Comparison of ENCODE assay signal across 12 mouse cellular contexts in the genomic region with DNA sequence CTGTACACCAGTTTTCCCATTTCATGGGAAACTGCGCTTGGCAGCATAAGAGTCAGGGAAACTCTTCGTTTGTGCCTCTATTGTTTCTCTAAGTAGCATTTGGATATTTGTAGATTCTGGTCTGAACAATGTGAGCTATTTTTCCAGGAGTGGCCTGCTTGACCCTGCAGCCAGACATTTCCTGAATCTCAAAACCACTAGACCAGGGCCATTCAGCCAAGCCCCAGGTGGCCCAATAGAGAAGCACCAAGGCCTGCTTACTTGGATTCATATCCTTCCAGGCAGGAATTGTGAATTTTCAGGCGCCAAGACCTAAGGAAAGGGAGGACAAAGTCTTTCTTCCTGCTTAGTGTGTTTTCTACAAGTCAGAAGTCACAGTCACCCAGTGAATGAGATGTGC.
DNase-seq lines count a peak whose midpoint lies in the region.
"Had no signal": no experiment of that assay in that cellular context is flagged by ENCODE, and none has a peak within 500 bp of the region (broad histone marks: within the 10 kb centered on the region; RNA-seq: fewer than 3 reads in every experiment).

No protein-coding gene starts in this region.

- intact Hi-C loops in gastrocnemius, postnatal 14 days (cut with DNase I; ENCODE audit: low total_unique reads) = no loop called here

- DNase-seq in gastrocnemius, postnatal 14 days = peak; percentile 3
- DNase-seq in gastrocnemius, postnatal 4 days (ENCODE audit: low spot score in 2 of 2) = no peak
- peak; percentile 4 for DNase-seq in R1 (ENCODE audit: low read depth, low spot score)
- DNase-seq in heart, adult 8-10 months (ENCODE audit: low spot score) = peak; percentile 71
- DNase-seq in kidney, adult 9 months = peak; percentile 11
- DNase-seq in spleen, postnatal 10 days (ENCODE audit: low spot score in 2 of 2) = no peak
- DNase-seq in B cell, adult 2 months = no peak
- DNase-seq in frontal cortex, postnatal 14 days (ENCODE audit: low spot score in 2 of 2) = no peak
- DNase-seq: cerebellum, adult 11-12 months; liver; lung, postnatal 14 days; right cerebral cortex, postnatal 4 days had no signal

Comparison
In these comparisons a context has a peak if more than half of its experiments do, and no peak if none do; other contexts are left out.
1. DNase-seq: peak in gastrocnemius, postnatal 14 days (single experiment), R1 (single experiment), heart, adult 8-10 months (single experiment) and kidney, adult 9 months (single experiment); none in gastrocnemius, postnatal 4 days (0 of 2), spleen, postnatal 10 days (0 of 2), B cell, adult 2 months (0 of 2) and frontal cortex, postnatal 14 days (0 of 2).